Comparison of ENCODE assay signal across 8 mouse cellular contexts in genomic region chr11:30649001-30649637, GRCm38 (mm10). TPM values are rescaled to one million over a fixed set of nuclear protein-coding genes. Genes with fewer than 3 reads are reported as not detected.
DNase-seq lines count a peak whose midpoint lies in the region; ATAC-seq lines count a peak whose summit lies in the region.

Acyp2 (minus strand) TSS chr11:30649587.

- DNase-seq in CD4-positive, CD25-positive, alpha-beta regulatory T cell, adult 2 months (ENCODE audit: low read depth, low spot score) = peak; percentile 86
- DNase-seq in liver = peak; percentile 92
- DNase-seq in monocyte, adult 2 months (ENCODE audit: low read depth in 1 of 2, low spot score in 2 of 2) = peak; percentile 27 to 74
- DNase-seq in spleen, postnatal 14 days (ENCODE audit: low spot score in 2 of 2) = peak; percentile 73 to 76

- no peaks in the 10 kb centered on the region for H3K9me3 ChIP-seq in heart, embryonic 12.5 days (replicated peaks)
- no peaks in the 10 kb centered on the region for H3K9me3 ChIP-seq in kidney, embryonic 16.5 days (ENCODE audit: low read length)

- 0% methylated on average over 40 of the region's 40 CpGs for WGBS in heart, embryonic 12.5 days
- WGBS in kidney, embryonic 16.5 days = under 1% methylated on average over 40 of the region's 40 CpGs

- H3K36me3 ChIP-seq in heart, embryonic 12.5 days = no peaks in the 10 kb centered on the region
- no peaks in the 10 kb centered on the region for H3K36me3 ChIP-seq in kidney, embryonic 16.5 days (ENCODE audit: insufficient read depth, low read length)

- H3K4me2 ChIP-seq in heart, embryonic 12.5 days = peak within 1 kb of the TSS; percentile 68
- H3K4me2 ChIP-seq in kidney, embryonic 16.5 days (replicated peaks; ENCODE audit: low read depth, low read length) = peak within 1 kb of the TSS; percentile 78

- ATAC-seq in erythroid progenitor cell, adult 5-6 weeks (replicated peaks; ENCODE audit: low FRiP score, poor library complexity, severe bottlenecking) = peak; percentile 100
- ATAC-seq in heart, embryonic 12.5 days (ENCODE audit: insufficient number of reproducible peaks, low FRiP score) = peak; percentile 98
- ATAC-seq in kidney, embryonic 16.5 days (ENCODE audit: low FRiP score, low TSS enrichment) = peak; percentile 99

- H3K4me1 ChIP-seq in brown adipose tissue, adult 24 weeks (ENCODE audit: control insufficient read depth, insufficient read depth, insufficient read length, low read length) = no peaks in the 10 kb centered on the region
- no peaks in the 10 kb centered on the region; the same call in 1 of the 2 replicates for H3K4me1 ChIP-seq in heart, embryonic 12.5 days (replicated peaks)
- H3K4me1 ChIP-seq in kidney, embryonic 16.5 days (ENCODE audit: insufficient read depth, low read length) = no peaks in the 10 kb centered on the region

- H3K27ac ChIP-seq in brown adipose tissue, adult 24 weeks (replicated peaks; ENCODE audit: low read depth, low read length) = peak within 1 kb of the TSS; percentile 99
- H3K27ac ChIP-seq in heart, embryonic 12.5 days (ENCODE audit: poor library complexity, severe bottlenecking) = peak within 1 kb of the TSS; percentile 92
- peak within 1 kb of the TSS; percentile 81 for H3K27ac ChIP-seq in kidney, embryonic 16.5 days (ENCODE audit: low read length)

- peak within 1 kb of the TSS; percentile 78 for H3K4me3 ChIP-seq in brown adipose tissue, adult 24 weeks (ENCODE audit: insufficient read depth, low read depth, low read length)
- peak within 1 kb of the TSS; percentile 83 for H3K4me3 ChIP-seq in heart, embryonic 12.5 days
- H3K4me3 ChIP-seq in kidney, embryonic 16.5 days (ENCODE audit: low read length) = peak within 1 kb of the TSS; percentile 69

- H3K9ac ChIP-seq in heart, embryonic 12.5 days = peak within 1 kb of the TSS; percentile 90
- peak within 1 kb of the TSS; percentile 92 for H3K9ac ChIP-seq in kidney, embryonic 16.5 days (replicated peaks; ENCODE audit: low read length)

- H3K27me3 ChIP-seq in heart, embryonic 12.5 days (replicated peaks) = no peaks in the 10 kb centered on the region
- no peaks in the 10 kb centered on the region for H3K27me3 ChIP-seq in kidney, embryonic 16.5 days (ENCODE audit: insufficient read depth, low read length)

RNA-seq across cellular contexts. Expression of gene Acyp2, which starts in this region (rescaled TPM):
- polyA plus RNA-seq in brown adipose tissue, adult 24 weeks (2012; ENCODE audit: insufficient read depth, insufficient read length, missing spikeins) = 307 and 372 TPM in 2 replicates
- 1.4 and 4.2 TPM in 2 replicates for total RNA-seq in erythroid progenitor cell, adult 5-6 weeks (2015; ENCODE audit: low replicate concordance)
- 1.2 and 3.6 TPM in 2 replicates for total RNA-seq in erythroid progenitor cell, adult 5-6 weeks (2017; ENCODE audit: low replicate concordance)
- polyA plus RNA-seq in heart, embryonic 12.5 days (2016; fragmentation: Nextera tagmentation; extraction: Ambion mirVana) = 27.7 and 28.6 TPM in 2 replicates
- 19.0 and 19.8 TPM in 2 replicates for polyA plus RNA-seq in kidney, embryonic 16.5 days (2015; fragmentation: Nextera tagmentation; extraction: Ambion mirVana)

Comparison
In these comparisons a context has a peak if more than half of its experiments do, and no peak if none do; other contexts are left out.
1. Peak in every context shown above with its lines: DNase-seq, ATAC-seq, H3K4me3 ChIP-seq and H3K27ac ChIP-seq.
2. RNA of gene Acyp2 (polyA plus RNA-seq): 307 to 372 TPM in brown adipose tissue, adult 24 weeks; 27.7 to 28.6 TPM in heart, embryonic 12.5 days and 19.0 to 19.8 TPM in kidney, embryonic 16.5 days; every median in the first group is over 10 times any median in the second.